Mouse (Mus musculus): ENCODE measurements around the gene Frzb.

Frzb gene

DNA sequence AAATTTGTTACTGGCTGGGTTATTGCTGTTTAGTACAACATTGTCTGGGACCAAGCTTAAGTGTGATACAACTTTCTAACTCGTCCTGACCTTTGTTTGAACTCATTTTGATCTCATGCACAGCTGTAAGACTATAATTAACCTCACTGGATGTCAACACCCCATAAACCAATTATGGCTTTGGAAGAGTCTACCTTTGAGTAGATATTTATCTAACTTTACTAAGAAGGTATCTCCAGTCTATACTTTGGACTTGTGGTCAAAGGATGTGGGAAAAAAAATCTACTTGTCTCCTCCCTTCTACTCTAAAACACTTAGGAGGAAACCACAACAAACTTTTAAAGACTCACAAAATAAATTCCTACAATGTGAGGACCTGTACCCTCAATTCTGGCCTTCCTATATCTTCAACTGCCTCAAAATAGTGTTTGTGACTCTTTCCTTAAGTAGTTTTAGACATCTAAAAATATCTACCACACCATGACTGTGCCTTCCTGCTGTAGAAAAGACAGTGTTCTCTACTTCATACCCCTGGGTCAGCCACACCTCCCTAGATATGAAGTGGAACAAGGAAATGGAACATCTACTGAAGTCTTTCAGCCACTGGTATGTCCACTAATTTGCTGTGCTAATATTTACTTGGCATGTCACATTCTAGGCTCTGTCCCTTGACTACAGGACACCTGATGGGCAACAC lies 16.9 kb downstream of the Frzb start:
- no peak for DNase-seq (ENCODE audit: low read depth, low spot score)

DNA sequence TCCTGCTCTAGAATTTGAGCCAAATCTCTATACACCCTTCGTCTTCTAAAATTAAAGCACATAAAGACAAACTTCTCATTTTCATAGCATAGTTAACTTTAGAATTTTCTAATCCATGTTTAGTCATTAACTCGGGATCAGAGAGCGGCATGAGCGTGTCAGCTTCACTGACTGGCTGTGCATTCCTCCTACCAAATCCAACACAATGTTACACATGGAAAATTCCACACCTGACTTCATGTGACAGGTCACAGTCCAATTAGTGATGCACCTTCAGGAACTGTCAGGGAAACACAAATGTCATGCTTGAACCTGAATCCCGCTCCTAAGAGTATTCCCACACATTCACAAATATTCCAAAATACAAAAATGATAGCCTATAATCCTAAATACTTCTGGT lies 24.3 kb downstream of the Frzb start:
- DNase-seq (ENCODE audit: low read depth, low spot score), result no peak

DNA sequence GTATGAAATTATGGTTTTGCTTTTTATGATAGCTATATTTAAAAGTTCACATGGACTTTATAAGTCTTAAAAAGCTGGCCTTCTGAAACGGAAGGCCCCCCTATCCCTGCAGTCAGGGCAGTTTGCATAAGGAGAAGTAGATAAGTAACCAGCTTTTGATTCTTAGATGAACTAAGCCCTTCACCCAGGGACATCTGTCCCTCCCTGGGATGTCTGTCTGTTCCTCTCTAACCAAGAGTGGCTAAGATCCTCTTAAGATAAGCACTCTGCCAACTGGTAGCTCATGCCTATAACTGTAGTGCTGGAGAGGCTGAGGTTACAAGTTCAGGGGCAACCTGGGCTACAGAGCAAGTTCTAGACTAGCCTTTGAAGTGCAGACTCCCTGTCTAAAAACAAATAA lies 25.4 kb downstream of the Frzb start:
- no peak for DNase-seq (ENCODE audit: low read depth, low spot score)

DNA sequence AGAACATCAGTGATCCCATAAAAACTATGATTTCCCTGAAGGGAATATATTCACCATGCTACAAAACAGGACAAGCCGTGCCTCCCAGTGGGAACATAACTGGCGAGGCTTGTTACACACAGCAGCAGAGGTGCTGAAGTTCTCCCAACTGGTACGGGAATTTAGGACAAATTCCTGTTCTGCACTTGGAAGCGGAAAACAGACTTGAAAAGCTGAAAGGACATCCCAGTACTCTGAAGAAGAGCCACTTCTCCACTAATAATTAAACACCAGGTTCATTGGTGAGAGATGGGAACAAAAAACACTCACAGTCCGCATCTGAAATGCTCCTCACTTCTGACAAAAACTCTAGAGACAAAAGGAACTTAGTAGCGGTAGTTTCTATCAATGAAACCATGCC lies 31.1 kb downstream of the Frzb start:
- DNase-seq (ENCODE audit: low read depth, low spot score), result no peak

DNA sequence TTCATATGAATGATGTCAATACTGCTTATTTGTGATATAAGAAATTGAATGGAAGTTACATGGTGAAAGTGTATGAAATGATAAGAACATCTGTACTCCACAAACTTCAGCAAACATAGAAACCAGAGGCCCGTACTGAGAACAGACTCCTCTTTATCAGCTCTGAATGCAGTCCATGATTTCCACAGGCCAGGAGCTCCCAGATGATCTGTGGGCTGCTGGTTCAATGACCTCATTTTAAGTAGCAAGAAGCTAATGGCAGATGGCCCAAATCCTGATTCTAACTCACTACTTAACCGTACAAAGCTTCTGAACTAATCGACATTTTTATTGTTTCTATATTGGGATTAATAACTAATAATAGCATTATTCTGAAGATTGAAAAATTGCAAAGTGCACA lies 33.0 kb downstream of the Frzb start:
- DNase-seq (ENCODE audit: low read depth, low spot score), result no peak

DNA sequence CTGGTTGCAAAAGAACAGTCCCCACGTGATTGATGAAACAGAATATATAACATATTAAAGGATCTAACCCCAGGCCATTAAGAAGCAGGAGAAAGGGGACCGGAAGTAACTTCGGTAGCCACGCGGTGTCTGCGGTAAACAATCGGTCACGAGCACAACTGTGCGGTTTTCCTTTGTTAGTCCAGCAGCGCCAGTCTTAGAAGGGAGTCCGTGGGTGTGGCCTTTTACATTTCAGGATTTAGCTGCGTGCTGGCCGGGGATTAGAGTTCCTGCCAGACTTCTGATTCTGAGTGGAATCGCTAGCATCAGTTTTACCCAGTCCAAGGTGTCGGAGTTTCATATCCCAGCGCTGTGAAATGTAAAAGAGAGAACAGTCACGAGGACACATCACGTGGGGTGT lies 34.3 kb downstream of the Frzb start:
- DNase-seq (ENCODE audit: low read depth, low spot score), result no peak

DNA sequence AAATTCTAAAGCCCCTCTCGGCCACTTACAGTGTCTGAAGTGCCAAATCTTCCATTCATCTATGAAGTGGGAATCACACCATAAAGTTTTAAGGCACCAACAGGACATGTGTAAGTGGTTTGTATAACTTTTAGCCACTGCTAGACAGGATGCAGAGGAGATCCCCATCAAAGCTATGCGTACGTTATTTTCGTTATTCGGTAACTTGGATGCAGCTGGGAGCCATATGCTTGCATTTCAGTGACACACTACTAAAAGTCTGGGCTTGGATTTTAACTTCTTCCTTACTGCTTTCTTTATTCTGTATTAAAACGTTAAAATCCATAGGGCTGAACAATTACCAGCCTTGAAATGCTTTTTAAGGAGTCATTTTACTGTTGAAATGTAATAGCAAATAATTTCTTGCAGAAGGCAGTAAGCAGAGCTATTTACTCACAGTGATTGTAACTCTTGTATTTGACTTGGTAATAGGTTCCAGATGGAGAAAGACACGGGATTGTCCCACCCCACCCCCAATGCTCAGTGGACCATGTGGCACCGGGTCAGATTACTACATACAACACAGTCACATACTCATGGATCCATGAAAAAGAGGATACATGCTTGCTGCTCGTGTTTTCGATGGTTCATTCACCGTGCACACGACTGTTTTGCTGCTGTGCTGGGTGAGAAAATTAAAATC lies 37.4 kb downstream of the Frzb start:
- no peak for DNase-seq (ENCODE audit: low read depth, low spot score)

DNA sequence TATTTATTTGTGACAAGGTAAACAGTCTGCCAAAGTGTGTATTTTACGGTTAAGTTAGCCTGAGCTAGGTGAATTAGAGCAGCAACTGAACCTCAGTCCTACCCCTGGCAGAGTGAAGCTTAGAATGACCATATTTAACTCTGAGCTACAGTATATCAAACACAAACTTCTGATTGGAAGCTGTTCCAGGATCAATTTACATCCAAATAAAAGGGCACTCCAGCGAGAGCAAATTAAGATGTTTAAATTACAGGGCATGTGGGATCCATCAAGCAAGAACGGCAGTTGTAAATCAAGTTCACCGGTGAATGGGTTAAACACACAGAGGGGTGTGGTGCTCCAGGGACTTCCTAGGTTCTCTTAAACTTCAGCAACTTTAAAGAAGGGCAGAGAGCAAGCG lies 42.7 kb downstream of the Frzb start:
- no peak for DNase-seq (ENCODE audit: low read depth, low spot score)

DNA sequence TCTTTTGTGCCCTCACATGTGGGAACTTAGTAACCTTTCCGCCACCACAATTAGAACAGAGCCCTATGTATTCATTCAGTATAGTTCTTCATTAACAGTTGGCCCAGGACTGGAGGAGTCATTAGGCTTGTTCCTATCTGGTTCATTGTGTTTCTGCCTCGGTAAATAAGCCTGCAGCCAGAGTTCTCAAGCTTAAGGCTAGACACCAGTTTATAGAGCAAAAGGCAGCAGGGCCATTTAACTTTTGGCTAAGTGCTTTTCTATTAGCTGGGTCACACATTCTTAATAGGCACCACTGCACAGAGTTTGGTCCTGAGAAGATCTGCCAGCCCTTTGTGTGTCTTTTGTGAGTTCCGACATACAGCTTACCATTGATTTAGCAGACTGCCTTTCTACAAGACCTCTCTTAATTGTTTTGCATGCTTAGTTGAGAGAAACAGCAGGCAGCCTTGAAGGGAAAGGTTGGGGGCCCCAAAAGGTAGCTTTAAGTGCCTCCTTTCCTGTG lies 48.8 kb downstream of the Frzb start:
- no peak for DNase-seq (ENCODE audit: low read depth, low spot score)

DNA sequence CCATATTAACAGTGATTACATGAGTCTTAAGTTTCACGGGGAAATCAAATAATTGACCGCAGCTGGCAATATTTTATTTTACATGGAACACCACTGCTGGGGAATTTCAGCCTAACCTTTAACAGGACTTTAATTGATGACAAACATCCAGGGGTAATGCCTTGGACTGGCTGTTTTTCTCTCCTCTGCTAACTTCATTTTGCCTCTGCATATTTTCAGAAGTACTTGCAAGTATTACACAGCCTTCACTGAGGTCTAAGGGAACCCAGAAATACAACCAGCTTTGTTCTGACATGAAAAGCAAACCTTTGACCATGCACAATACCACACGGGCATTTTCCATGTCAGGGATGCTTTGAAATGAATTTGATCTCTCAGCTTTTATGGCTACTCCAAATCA lies 50.6 kb downstream of the Frzb start:
- DNase-seq (ENCODE audit: low read depth, low spot score), result no peak

DNA sequence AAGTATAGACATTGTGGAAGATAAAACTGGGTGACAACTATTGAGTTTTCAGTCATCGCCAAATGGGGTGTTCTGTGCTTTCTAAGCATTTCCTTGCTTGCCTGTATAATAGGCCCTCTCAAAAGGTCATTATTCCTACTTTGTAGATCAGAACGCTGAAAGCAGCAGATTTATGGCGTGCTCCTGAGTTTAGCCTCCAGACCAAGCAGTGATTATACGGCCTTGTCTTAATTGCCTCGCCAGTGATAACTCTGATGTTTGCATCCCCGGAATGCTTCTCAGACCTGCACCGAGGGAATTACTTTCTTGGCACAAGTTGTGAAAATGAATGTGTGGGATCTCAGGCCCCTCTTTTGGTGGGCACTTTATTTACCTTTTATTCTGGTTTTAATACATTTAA lies 51.4 kb downstream of the Frzb start:
- no peak for DNase-seq (ENCODE audit: low read depth, low spot score)

DNA sequence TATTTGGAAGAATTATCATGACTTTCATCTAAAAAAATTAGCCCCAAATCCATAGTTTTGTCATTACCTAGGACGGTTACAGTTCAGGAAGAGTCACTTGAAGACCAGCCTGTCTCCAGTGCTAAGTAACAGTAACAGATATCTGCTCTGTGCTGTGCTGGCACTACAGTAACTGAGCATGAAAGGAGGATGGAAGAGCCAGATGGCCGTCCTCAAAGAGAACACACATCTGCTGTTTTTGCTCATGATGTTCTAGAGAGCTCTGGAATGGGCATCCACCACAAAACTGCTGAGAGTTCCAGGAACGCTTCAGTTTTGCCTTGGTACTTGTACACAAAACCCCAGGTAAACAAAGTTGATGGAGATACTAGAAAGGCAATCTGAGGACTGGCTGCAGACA lies 59.1 kb downstream of the Frzb start:
- no peak for DNase-seq (ENCODE audit: low read depth, low spot score)

DNA sequence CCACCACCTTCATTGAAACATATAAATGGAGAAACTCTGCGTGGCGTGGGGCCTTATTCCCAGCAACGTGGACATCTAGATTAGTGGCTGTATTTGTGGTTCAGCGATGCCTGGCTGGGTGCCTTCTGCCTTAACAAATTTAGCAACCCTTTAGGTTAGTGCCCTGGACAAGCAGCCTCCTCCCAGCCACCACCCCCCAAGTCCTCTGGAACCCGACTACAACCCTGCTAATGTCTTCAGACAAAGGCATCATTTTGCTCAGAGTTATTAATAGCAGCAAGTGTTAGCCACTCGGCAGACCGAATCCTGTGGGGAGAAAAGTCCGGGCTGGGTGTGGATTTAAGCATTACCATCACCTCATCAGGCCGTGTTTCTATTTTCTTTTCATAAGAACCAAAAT lies 59.8 kb downstream of the Frzb start:
- no peak for DNase-seq (ENCODE audit: low read depth, low spot score)

DNA sequence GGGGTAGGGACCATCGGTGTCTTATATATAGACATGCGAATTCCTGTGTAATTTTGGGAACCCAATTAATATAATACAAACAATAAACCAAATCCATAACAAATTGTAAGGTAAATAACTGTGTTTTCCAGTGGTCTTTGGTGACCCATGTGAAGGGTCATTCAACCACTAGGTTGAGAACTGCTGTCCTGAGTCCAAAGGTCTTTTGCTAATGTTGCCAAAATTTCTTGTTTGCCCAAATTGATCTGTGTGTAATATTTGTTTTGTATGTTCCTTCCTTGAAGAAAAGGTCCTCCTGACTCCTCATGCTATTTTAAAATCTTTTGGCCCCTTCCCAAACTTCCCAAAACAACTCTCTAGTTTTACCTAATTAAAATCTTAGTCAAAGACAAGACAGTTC lies 61.2 kb downstream of the Frzb start:
- no peak for DNase-seq (ENCODE audit: low read depth, low spot score)

DNA sequence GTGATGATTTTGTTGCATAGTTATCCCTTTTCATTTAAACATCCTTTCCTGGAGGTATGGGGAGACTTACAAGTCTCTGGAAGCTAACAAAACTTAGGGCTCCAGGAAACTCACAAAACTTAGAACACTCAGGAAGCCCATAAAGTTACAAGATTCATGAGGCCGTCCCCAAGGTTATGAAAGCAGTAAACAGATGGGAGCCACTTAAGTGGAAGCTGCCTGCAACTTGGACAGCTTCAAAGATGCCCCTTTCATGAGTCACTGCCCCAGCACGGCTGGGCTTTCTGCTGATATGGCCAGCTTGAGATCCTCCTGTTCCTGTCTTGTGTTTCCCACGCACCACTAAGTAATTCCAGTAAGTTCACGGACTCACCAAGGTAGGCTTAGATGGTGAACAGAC lies 63.0 kb downstream of the Frzb start:
- DNase-seq (ENCODE audit: low read depth, low spot score), result no peak

DNA sequence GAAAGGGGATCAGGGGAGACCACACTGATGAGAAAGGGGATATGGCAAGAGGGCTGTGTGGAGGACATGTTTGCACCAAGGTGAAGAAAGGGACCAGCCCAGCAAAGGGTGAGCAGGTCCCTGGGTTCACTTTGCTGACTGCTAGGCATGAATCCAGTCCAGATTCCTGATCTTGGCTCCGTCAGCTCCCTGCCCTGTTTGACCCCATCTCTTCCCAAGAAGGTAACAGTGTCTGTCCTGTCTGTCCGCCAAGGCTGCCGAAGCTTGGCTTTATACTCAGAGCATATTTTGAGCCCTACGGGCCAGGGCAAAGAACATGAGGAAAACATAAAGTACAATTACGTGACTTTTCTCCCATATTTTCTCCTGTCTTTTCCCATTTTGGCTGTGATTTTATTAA lies 67.6 kb downstream of the Frzb start:
- no peak for DNase-seq (ENCODE audit: low read depth, low spot score)

DNA sequence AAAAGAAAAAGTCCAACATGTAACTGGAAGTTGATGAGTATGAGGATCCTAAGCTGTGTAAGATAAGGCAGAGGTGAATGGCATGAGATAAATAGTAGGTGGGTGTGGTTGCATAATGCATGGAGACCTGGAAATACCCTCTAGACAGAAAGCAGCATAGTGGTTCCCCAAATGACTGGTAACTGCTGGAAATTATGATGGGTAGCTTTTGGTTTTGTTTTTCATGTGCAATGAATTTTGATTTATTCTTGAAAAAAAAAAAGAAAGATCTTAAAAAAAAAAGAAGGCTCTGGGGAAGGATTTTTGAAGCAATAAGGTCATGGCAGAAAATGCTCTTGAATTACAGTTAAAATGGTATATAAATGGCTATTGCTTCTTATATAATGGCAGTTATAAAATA lies 72.5 kb downstream of the Frzb start:
- no peak for DNase-seq (ENCODE audit: low read depth, low spot score)

DNA sequence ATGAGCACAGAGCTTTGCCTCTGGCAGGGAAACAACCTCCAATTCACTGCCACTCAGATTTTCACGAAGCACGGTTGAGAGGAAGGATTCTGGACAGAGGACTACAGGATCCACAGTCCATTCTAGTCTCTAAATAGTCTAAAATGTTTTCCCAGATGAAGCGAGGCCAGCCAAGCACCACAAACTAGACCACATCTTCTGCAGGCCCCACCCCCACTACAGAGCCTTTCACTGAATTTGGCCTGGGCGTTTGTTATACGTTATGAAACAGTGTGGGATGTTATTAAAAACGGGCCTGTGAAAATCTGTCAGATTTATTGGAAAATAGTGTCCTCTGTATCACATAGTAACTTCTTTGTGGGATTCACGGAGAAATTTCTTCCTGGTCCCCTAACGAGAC lies 76.0 kb downstream of the Frzb start:
- DNase-seq (ENCODE audit: low read depth, low spot score), result no peak
